Mouse (Mus musculus) thymus, postnatal 4 days (tissue): ENCODE results near the gene Arhgef10l.

Experiments
- DNase-seq: peaks from one replicate; pipeline ENCODE4 v3.0.0; 2021

The Arhgef10l gene

GRCm38 (mm10) chr4:140630136-140630535, 35.7 kb downstream of the Arhgef10l start:
- no peak for DNase-seq

GRCm38 (mm10) chr4:140628971-140629370, 36.8 kb downstream of the Arhgef10l start:
- DNase-seq: no peak

GRCm38 (mm10) chr4:140628412-140628943, 37.3 kb downstream of the Arhgef10l start:
- DNase-seq: no peak

- no peak for DNase-seq
Observed at GRCm38 (mm10) chr4:140625651-140626525, 39.9 kb downstream of the Arhgef10l start.

- no peak for DNase-seq
Observed at GRCm38 (mm10) chr4:140624468-140625176, 41.2 kb downstream of the Arhgef10l start.

- no peak for DNase-seq
Observed at GRCm38 (mm10) chr4:140624087-140624467, 41.7 kb downstream of the Arhgef10l start.

- DNase-seq: no peak
Observed at GRCm38 (mm10) chr4:140622819-140623218, 43.0 kb downstream of the Arhgef10l start.

- no peak for DNase-seq
Observed at GRCm38 (mm10) chr4:140620496-140620895, 45.3 kb downstream of the Arhgef10l start.

GRCm38 (mm10) chr4:140617391-140618385, 48.1 kb downstream of the Arhgef10l start:
- peak; percentile 64 for DNase-seq

GRCm38 (mm10) chr4:140616894-140617293, 48.9 kb downstream of the Arhgef10l start:
- no peak for DNase-seq

- DNase-seq: no peak
Observed at GRCm38 (mm10) chr4:140616196-140616595, 49.6 kb downstream of the Arhgef10l start.

GRCm38 (mm10) chr4:140615771-140616170, 50.0 kb downstream of the Arhgef10l start:
- no peak for DNase-seq

GRCm38 (mm10) chr4:140614553-140614952, 51.3 kb downstream of the Arhgef10l start:
- no peak for DNase-seq

- DNase-seq: no peak
Observed at GRCm38 (mm10) chr4:140614145-140614544, 51.7 kb downstream of the Arhgef10l start.

GRCm38 (mm10) chr4:140610841-140611609, 54.8 kb downstream of the Arhgef10l start:
- no peak for DNase-seq

- no peak for DNase-seq
Observed at GRCm38 (mm10) chr4:140608228-140608720, 57.5 kb downstream of the Arhgef10l start.

- no peak for DNase-seq
Observed at GRCm38 (mm10) chr4:140606779-140607178, 59.0 kb downstream of the Arhgef10l start.

- no peak for DNase-seq
Observed at GRCm38 (mm10) chr4:140606197-140606596, 59.6 kb downstream of the Arhgef10l start.

- no peak for DNase-seq
Observed at GRCm38 (mm10) chr4:140605790-140606189, 60.0 kb downstream of the Arhgef10l start.

- DNase-seq: no peak
Observed at GRCm38 (mm10) chr4:140605247-140605646, 60.6 kb downstream of the Arhgef10l start.

GRCm38 (mm10) chr4:140604541-140604940, 61.3 kb downstream of the Arhgef10l start:
- DNase-seq: no peak
